Mouse (Mus musculus): ENCODE results near the gene Simc1.

DNA sequence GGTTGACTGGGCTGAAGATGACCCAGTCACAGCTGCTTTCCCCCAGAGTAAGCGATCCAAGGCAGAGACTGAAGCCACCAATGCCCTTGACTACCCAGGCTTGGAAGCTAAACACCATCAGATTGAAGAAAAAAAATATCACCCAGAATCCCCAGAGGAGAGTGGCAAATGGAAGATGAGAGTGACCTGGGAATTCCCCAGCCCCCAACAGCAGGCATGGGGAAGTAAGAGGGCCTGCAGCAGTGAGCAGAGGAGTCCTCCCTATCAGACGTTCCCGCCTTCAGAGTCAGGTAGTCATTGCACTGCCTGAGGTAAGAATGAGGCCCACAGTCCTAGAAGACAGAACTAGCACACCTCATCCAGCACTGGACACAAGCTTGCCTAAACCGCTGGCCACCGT is 13.2 kb upstream of the Simc1 start:
- no peak for TF ChIP-seq GATA1 (IDR thresholded peaks at IDR 0.05; ENCODE audit: low read length)
- TF ChIP-seq TAL1 (IDR thresholded peaks at IDR 0.05; ENCODE audit: low read length): no peak
